Mouse (Mus musculus) urinary bladder, postnatal 4 days (tissue): Measurements from ENCODE around the gene Rgs12.

ENCODE experiments used
- DNase-seq, 2 experiments: peaks; one replicate each; pipeline ENCODE4 v3.0.0; 2021 to 2022; ENCODE audit warnings: low spot score in 2 of 2

Gene Rgs12

DNA sequence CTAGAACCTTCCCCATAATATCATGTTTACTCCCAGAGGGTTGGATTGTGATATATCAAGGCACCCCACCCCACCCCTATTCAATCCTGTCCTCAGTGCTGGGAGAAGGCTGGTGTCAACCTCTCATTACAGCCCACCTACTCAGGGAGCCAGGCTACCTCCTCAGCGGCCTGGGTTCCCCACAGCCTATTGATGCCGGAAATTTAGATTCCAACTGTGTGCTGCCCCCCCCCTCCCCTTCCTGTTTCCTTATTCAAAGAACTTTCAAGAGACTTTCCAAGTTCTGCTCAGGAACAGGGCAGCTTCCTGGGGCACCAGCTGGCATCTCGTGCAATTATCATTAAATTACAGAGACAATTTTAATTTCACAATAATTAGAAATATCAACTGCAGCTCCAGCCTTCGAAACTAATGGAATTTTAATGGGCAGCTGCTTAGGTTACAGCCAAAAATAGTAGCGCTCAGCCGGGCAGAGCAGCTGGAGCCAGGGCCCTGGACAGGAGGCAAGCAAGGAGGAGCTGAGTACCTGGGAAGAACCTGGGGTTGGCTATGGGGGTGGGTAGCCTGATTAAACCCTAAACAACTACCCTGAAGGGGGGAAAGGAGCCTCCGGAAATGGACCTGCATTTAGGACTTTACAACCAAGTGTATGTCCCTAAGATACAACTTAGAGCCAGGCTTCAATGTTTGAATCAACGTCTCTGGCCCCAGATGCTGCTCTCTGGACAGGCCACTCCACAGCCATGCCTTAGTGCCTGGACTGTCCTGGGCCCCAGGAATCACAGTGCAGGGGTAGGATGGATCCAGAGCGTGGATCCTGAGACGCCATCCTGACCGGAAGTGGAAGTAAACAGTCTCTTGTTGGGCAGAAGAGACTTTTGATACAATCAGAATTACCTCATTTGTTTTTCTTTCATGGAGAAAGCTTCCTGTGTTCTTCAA is 17.5 kb upstream of the Rgs12 start:
- no peak for DNase-seq

DNA sequence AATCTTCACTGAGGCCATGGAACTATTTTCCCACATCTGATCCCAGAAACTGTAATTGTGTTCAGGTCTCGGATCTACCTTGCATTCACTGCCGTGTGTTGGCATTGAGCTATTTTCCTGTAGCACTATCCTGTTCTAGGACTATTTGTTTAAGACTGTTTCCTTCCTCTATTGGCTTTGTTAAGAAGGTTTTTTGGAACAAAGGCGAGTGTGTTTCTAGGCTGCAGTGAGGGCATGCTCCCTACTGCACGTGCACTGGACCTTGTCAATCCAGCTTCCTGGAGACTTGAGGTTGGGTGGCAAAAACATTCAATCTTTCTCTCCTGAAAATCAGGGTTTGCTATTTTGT is 16.8 kb upstream of the Rgs12 start:
- no peak for DNase-seq

DNA sequence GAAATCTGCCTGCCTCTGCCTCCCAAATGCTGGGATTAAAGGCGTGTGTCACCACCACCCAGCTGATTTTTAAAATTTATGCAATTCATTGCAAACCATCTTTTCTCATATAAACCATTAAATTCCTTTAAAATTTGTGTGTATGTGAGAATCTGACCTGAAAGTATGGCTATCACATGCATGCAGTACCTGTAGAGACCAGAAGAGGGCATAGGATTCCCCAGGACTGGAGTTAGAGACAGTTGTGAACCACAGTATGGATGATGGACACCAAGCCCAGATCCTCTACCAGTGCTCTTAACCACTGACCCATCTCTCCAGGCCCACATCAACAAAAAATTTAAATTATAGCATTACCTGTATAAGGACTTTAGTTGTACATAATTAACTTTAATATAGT is 15.8 kb upstream of the Rgs12 start:
- no peak for DNase-seq

DNA sequence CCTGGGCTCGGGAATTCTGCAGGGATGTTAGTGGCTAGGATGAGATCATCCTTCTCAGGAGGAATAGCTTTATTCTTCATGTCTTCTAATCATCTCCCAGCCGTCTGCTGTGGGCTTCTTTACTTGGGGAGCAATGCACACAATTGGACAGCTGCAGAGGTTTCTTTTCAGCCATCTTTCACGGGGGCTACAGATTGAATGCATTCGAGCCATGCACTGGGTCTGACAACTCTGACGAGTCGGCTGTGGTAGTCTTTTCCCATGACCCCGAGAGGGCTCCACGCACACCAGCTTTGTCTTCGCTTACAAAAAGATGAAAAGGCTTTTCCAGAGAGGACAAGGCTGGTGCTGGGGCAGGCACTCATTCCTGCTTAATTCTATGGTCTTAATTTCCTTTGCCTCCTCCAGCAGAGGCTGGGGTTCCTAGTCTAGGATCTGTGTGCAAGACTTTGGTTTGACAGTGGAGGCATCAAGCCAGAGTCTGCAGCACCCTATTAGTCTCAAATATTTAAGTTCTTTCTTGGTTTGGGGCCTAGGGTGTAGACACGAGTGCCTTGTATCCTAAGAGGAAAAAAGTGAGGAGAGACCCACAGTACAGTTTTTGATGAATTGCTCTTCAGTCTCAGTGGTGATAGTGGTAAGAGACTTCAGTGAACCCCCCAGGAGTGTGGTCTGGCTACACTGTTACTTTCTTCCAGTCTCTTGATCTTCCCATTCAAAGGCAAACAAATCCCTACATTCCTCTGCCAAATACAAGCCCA is 7.4 kb upstream of the Rgs12 start:
- DNase-seq: no peak

DNA sequence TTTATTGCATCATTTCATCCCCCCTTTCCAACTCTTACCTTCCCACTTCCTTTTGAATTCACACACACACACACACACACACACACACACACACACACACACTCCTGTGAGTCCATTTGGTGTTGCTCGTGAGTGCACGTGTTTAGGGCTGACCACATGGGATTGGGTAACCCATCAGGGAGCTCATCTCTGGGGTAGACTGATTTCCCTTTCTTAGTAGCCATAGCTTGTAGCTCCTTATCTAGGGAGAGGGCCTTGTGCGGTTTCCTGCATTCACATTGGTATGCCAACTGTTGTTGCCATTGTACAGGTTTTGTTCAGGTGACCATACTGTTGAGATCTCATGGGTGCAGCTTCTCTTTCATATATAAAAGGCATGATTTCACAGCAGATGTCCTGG is 5.8 kb upstream of the Rgs12 start:
- DNase-seq: no peak

DNA sequence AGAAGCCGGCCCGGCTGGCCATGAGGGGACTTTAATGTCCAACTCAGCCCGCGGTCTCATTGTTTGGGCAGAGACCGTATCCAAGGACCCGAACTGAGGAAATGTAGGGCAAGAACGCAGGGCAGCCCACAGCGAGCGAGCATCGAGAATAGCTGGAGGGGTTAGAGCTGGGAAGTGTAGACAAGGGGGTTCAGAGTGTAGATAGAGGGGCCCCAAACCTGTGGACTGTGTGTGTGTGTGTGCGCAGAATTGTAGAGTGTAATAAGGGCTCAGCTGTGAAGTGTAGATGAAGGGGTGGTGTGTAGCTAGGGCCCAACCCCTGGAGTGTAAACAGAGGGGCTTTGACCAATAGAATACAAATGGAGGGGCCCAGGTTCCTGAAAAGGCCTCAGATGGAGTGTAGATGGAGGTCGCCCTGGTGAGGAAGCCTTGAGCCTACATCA is 545 bp downstream of the Rgs12 start:
- DNase-seq: no peak

DNA sequence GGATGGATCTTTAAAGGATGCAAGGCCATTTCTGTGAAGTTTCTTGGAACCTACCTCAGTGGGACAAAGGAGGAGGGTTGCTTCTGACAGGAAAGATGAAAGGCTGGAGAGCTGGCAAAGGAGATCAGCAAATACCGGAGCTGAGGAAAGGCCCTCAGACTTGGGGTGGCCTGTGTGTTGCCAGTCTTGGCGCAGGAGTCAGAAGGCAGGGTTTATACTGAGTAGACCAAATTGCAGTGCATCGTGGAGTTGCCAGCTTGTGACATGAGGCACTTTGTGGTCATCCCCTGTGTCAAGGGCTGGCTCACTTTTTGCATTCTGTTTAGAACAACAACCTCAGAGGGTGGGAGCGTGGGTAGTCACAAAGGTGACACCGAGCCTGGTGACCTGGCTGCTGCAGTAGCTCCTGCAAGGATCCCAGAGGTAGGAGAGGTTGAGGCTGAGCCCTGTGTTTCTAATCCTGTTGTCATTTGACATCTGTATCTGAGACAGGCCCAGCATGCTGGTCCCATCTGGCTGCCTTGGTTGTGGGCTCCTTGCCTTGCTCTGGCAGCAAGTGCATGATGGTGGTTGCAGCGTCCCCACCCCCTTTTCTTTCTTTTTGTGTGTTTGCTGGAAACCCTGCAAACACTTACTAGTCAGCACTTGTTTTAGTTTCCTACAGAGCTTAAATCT is 1.4 kb downstream of the Rgs12 start:
- no peak for DNase-seq

DNA sequence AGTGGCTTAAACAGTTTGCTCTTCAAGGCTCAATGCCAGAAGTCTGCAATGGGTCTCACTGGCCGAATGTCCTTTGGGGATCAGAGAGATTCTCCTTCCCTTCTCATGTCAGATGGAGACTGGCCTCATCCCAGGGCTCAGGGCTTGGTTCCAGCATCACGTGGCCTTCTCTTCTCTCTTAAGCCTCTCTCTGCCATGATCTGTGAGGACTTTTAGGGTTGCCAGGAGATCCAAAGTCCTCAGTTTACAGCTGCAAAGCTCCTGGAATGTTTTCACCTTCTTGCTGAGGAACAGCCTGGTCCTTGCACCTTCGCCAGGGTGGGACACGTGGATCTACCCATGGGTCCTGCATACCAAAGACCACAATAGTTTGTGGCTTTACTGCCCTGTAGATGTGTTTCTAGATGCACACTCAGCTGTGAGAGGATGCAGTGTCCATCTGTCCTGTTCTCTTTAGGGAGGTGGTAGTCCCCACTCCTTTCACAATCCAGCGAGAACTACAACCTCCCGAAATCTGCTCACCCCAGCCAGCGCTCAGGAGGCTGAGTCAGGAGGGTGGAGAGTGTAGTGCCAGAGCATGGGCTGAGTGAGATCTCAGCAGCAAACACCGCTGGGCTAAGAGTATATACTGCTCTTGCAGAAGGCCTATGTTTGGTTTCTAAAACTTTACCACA is 2.1 kb downstream of the Rgs12 start:
- no peak for DNase-seq

DNA sequence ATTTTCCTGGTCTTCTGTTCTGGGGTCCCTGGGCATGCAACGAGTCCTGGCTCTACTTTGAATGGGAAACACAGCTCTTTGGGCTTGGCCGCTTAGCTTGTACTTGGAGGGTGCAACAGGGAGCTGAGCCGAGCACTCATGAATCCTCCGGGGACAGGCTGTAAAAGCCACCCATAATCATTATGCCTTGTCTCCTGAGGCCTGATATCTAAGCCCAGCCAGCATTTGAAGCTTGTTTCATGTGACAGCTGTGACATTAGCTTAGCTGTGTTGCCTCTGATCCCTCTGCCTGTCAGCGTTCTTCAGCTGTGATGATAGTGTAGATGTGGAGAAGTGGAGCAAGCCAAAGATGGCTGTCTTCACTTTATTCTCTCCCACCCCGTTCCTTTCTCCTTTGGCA is 5.3 kb downstream of the Rgs12 start:
- DNase-seq: no peak

DNA sequence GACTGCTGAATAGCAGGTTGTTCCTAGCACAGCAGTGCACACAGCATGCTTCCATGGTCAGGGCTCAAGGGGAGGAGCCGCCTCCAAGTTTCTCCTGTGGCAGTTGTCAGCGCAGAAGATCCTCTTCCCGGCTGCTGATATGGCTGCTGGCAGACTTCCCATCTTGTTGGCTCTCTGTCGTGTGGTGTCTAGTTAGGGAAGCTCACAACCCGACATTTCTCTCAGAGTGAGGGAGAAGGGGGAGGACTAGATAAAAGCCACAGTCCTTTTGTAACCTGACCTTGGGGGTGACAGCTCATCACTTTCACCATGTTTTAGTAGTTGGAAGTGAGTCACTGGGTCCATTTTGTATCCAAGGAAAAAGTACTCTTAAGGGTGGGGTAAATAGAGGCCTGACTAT is 6.4 kb downstream of the Rgs12 start:
- DNase-seq: no peak

DNA sequence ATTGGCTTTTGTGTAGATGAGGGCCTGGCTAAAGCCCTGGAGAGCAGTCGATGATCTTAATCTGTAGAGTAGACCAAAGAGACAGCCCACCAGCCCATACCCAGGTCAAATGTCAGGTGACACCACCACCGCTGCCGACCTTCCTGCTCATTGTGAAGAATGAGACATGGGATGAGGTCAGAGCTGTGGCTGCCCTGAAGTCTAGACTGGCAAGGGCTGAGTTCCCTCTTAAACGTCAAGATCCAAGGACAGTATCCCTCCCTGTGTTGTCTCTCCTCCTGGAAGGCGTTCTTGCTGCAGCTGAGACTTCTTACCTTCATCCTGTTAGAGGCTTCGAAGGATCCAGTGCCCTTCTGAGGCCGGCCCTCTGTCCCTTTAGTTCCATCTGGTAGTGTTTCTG is 6.9 kb downstream of the Rgs12 start:
- DNase-seq: no peak

DNA sequence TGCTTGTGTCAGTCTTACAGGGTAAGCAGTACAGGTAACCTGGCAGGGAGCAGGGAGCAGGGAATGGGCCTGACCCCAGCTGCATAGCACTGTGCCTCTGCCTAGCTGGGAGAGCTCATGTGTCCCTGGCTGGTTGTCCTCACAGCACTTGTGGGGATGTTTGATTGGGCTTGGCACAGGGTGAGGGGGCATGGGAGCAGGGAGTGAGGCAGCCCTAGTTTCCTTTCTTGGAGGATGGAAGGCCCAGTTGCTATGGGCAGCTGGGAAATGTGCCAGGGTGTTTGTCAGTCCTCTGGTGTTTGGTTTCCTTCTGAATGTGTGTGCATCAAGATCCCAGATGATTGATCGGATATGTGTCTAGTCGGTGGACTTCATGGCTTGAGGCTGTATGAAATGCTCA is 7.8 kb downstream of the Rgs12 start:
- DNase-seq: no peak

DNA sequence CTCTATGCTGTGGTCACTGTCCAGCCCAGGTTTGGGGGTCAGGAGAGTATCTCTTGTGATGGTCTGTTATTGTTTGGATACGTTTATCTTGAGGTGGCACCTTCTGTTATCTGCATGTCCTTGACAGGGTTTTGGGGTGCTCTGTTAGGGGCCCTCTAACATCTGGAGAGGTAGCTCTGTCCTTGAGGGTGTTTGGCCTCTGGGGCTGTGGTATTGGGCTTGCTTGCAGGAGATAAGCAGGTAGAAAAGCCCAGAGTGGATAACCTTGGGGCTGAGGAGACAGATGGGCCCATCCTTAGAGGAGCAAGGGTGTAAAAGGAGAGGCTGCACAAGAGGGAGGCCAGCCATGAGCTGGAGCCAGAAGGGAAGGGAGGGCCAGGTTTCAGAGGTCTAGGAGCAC is 10.8 kb downstream of the Rgs12 start:
- DNase-seq: no peak

DNA sequence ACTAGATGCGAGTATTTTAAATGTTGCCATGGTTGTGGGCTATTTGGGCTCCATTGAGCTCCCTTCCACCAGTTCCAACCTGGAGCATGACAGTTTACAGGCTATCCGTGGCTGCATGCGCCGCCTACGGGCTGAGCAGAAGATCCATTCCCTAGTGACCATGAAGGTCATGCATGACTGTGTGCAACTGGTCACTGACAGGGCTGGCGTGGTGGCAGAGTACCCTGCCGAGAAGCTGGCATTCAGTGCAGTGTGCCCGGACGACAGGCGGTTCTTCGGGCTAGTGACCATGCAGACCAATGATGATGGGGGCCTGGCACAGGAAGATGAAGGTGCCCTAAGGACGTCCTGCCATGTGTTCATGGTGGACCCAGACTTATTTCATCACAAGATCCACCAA is 16.3 kb downstream of the Rgs12 start:
- no peak for DNase-seq

DNA sequence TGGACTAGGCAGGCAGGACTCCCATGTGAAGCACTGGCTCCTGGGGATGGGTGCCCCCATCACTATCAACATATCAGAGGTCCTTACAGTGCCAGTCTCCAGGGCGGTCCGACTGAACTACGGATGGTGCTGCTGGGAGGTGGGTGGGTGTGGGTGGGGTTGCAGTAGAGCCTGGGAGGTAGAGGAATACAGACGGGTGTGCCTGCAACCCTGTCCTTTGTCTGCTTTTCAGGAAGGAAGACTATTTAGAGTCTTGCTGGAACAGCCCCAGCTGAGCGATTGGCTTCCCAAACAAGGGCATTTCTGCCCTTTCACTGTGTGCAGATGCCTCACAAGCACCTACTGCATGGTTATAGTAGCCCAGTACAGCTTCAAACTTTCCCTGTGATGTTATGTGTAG is 19.1 kb downstream of the Rgs12 start:
- DNase-seq: no peak

DNA sequence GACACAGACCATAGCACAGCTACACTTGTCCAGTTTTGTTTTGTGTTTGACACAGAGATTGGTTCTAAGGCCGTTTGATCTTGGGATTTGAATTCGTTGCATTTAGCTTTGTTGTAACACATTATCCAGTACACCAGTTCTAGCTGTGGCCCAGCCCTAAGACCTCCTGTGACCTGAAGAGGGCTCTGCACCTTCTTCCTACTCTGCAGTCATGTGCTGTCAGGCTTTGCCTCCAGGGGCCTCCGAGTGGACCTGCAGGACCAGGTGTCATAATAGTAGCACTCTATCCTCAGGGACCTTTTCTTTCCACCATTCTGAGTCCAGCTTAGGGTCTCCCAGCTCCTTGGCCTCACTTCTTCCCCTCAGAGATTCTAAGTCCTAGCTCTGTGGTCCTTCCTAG is 23.2 kb downstream of the Rgs12 start:
- no peak for DNase-seq

DNA sequence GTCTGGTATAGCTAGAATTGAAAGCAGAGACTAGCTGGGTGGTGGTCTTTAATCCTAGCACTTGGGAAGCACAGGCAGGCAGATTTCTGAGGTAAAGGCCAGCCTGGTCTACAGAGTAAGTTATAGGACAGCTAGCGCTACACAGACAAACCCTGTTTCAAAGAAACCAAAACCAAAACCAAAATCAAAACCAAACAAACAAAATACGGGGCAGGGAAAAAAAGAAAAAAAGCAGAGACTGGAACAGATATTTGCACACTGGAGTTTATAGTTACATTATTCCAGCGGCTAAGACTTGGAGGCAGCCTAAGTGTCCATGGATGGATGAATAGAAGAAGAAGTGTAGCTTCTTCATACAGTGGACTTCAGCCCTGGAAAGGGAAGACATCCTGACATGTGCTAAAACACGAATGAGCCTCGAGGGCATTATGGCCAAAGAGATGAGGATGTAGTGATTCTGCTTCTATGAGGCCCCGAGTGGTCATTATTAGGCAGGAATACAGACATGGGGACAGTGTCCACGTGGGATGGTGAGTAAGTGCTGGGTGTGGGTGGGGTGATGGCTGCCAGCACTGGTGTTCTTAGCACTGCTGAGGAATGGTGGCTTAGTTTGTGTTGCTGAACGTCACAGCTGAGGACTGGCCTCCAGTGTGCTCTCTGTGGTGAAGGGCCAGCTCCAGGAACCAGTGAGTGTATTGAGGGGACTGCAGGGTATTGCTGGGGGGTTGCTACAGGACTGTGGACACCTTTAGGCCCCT is 24.5 kb downstream of the Rgs12 start:
- no peak for DNase-seq

DNA sequence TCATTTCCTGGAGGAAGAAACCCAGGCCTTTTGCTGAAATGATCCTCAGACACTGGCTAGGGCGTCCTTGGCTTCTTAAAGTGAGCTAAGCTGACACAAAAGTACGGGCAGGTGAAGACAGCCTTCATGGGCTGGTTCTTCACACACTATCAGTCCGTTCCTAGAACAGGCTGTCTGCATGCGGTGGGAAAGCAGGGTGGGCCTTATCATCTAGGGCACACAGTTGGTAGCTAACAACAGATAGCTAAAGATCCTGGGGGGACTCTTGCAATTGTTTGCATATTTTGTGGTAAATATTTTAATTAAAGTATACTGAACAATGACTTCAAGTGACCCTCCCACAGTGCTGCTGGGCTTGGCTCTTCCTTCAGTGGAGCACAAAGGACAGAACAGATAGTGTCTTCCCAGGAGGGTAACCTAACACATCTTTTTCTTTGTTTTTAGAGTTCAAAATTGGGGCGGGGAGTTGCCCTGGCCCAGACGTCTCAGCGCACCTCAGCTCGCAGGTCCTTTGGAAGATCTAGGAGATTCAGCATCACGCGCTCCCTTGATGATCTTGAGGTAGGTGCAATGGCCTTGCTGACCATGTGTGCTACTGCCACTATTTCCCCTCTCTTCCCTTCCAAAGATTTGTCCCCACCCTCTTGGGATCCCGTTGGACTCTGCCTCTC is 25.7 kb downstream of the Rgs12 start:
- DNase-seq: no peak

DNA sequence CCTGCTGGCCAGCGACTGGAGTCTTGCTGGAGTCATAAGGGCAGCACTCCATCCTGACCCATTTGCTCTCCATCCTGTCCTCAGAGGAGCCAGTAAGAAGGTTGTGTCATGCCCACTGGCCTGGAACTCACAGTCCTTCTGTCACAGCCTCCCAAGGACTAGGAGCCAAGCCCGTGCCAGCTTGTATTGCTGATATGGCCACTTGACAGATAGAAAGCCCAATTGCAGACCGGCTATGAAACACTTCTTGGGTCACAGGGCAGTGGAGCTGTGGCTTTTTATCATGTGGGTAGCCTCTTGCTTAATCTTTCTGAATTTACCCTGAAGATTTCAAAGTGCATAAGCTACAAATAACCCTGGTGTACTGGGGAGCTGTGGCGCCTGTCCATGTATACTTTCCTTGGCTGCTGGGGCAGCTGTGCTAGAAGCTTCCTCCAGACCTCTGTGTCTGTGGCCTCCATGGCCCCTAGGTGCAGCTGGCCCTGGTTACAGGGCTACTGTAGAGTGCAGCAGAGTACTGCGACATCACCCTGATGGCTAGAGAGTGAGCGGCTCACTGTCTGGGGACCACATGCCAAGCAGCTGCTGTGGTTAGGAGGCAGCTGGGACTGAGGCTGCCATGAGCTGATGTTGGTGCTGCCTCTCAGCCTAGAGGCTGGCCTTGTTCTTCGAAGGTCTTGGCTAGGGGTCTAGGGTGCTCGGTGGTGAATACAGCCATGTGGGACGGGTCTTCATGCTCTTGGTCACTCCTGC is 27.5 kb downstream of the Rgs12 start:
- no peak for DNase-seq

DNA sequence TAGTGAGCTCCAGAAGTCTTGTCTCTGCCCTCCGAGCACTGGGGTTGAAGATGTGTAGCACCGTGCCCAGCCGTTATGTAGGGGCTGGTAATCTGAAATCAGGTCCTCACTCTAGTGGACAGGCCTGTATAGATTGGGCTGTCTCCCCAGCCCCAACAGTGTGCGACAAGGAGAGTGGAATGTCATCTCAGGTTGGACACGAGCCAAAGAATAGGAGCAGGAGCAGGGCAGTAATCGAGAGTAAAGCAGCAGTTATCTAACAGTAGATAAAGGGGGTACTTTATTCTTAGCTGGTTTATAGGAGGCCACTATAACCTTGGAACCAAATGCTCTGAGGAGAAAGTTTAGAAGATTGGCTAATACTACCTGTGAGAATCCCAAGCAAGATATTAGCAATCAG is 30.9 kb downstream of the Rgs12 start:
- no peak for DNase-seq
